Mouse (Mus musculus): ENCODE measurements around the gene Mettl17. TPM values are rescaled to one million over a fixed set of nuclear protein-coding genes. Genes with fewer than 3 reads are reported as not detected.
"Not testable (repeated sequence)": the region's sequence is repeated elsewhere in the genome, so short reads cannot be mapped to it uniquely, and the experiment has no call there.

Gene Mettl17
- polyA plus RNA-seq, 1 experiment from 2014 or later: 45.1 TPM

DNA sequence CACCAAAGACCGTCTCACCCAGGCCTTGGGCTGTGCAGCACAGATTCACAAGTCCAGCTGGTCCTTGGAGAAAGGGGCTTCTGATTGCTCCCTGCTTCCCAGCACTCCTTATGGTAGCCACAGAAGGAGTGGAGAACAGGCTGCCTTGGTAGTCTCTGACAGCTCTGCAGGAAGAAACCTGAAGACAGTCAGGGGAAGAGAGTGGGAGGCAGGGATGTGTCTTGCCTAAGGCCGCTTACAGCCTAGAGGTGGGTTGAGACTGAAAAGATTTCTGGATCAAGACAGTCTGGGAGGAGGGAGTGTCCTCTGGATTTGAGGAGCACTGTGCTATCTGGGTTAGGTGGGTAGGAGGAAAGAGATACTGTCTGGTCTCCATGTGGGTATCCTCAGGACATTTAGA, 38.3 kb downstream of the Mettl17 start:
- peaks cover 32% of the 10 kb centered on the region for H3K4me1 ChIP-seq
- no peaks in the 10 kb centered on the region for H3K27me3 ChIP-seq (ENCODE audit: insufficient read depth, poor library complexity, severe bottlenecking)
- no peaks in the 10 kb centered on the region for H3K36me3 ChIP-seq
- no peak for DNase-seq (ENCODE audit: low spot score)
- H3K9me3 ChIP-seq: no peaks in the 10 kb centered on the region
- no peak overlapping the region for H3K4me3 ChIP-seq
- WGBS: 82% methylated on average over 2 of the region's 2 CpGs
- H3K27ac ChIP-seq: no peak overlapping the region

DNA sequence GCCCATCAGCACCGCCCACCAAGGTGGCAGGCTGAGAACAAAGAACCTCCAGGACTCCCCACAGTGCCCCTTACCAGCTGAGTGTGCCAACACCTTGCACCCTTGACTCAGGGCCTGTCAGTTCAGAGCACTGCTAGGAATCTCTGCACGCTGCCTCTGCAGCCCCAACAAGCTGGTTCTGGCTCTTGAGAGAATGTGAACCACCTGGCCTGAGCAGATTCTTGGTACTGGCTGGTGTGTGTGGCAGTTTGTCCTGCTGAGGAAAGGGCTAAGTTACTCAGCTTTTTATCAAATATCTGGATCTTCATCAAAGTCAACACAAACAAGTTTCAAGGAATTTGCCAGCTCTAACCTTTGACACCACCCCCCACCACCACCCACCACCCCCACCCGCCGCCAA, 38.9 kb downstream of the Mettl17 start:
- DNase-seq (ENCODE audit: low spot score): no peak
- Histone ChIP-seq H3K4me3 (no peak overlapping the region), H3K27me3 (ENCODE audit: insufficient read depth, poor library complexity, severe bottlenecking) (no peaks in the 10 kb centered on the region), H3K27ac (0 out of 2 replicates have a peak overlapping the region, but pooled peaks have one; percentile 23), H3K9me3 (no peaks in the 10 kb centered on the region), H3K36me3 (no peaks in the 10 kb centered on the region), H3K4me1 (peaks cover 32% of the 10 kb centered on the region)
- WGBS: 63% methylated on average over 4 of the region's 4 CpGs

DNA sequence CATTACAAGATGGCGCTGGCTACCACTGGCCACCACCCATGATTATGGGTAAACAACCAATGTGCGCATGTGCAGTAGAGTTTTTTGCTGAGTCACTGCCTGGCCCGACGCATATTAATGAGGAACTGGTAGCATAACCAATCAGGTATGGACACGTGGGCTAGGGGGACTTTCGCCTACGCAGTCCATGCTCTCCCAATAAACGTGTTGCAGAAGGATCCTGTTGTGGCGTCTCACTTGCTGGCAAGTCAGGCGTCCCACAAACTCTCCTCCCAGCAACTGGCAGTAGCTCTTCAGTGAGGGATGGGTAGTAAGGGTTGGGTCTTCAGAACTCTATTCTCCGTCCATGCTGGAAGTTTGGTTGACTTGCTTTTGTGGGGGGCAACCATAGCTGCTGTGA, 42.3 kb downstream of the Mettl17 start:
- not testable (repeated sequence) for H3K27me3 ChIP-seq (ENCODE audit: insufficient read depth, poor library complexity, severe bottlenecking)

DNA sequence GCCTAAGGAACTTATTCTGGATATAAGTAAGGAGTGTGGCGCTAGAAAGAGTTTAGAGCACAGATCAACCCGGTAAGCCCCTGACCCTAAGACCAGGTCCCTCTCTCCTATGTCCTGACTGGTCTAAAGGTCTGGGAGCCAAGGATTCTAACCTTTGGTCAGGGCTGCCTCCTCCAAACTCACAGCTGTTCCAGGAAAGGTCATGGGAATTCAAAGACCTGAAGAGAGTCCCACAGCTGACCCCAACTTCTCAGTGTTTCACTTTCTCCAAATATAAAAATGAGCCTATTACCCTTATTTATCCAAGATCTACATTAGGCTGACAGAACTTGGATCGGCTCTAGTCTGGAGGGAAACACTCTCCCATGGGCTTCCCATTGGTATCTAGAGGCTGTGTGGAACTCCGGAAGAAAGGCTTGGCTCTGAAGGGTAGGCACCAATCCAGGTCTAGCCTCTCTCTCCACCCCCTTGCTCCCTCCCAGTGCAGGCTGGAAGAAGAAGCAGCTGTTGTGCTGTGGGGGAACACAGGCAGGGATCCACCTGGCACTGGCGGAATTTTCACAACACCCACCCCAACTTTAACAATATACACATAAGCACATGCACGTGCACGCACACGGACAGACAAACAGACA, 44.8 kb downstream of the Mettl17 start:
- no peak for DNase-seq (ENCODE audit: low spot score)
- Histone ChIP-seq H3K27ac (no peak overlapping the region), H3K36me3 (no peaks in the 10 kb centered on the region), H3K4me1 (no peaks in the 10 kb centered on the region), H3K27me3 (ENCODE audit: insufficient read depth, poor library complexity, severe bottlenecking) (no peaks in the 10 kb centered on the region), H3K9me3 (no peaks in the 10 kb centered on the region), H3K4me3 (no peak overlapping the region)
- 72% methylated on average over 8 of the region's 8 CpGs for WGBS

More for the DNA sequence above, 42.3 kb downstream of the Mettl17 start:
- not testable (repeated sequence) for H3K36me3 ChIP-seq; H3K27ac ChIP-seq; H3K9me3 ChIP-seq; DNase-seq (ENCODE audit: low spot score); H3K4me3 ChIP-seq
- peaks cover 24% of the 10 kb centered on the region for H3K4me1 ChIP-seq
- WGBS: 90% methylated on average over 11 of the region's 11 CpGs

DNA sequence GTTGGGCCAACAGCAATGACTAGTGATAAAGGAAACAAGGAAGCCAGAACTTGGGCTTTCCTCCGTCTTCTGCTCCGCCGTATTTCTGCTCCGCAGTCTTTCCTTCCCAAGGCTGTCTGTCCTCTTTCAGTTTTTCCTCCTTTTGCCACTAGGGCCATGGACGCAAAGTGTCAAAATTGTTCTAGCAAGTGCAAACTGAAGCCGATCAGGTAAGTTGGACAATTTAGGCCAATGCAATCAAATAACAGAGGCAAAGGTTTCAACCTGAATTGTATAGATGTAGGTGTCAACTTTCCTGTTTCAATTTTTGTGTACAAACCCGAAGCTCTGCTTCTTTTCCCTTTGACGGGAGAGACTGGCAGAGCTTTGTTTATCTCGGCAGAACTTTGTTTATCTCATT, 45.3 kb downstream of the Mettl17 start:
- Histone ChIP-seq H3K4me3 (no peak overlapping the region), H3K36me3 (no peaks in the 10 kb centered on the region), H3K9me3 (no peaks in the 10 kb centered on the region), H3K27ac (no peak overlapping the region), H3K4me1 (no peaks in the 10 kb centered on the region), H3K27me3 (ENCODE audit: insufficient read depth, poor library complexity, severe bottlenecking) (no peaks in the 10 kb centered on the region)
- WGBS: 57% methylated on average over 9 of the region's 9 CpGs
- DNase-seq (ENCODE audit: low spot score): no peak

DNA sequence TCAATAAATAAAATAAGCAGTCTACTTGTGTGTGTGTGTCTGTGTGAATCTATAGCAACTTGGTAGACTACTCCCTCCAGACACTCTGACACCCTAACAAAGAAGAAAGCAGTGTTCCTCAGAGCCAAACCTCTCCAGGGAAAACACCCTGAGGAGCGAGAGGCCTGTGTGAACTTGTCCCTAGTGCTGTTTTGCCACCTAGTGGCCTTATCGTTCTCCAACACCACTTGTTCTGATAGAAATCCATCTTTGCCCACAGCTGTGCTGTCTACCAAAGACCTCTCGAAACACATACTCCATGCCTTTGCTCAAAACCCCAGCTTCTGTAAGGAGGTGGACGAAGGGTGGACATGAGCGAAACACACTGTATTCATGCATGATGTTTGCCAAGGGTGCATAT, 46.2 kb downstream of the Mettl17 start:
- no peaks in the 10 kb centered on the region for H3K27me3 ChIP-seq (ENCODE audit: insufficient read depth, poor library complexity, severe bottlenecking)
- 32% methylated on average over 5 of the region's 5 CpGs for WGBS
- no peak overlapping the region for H3K4me3 ChIP-seq
- DNase-seq (ENCODE audit: low spot score): peak; percentile 85
- H3K9me3 ChIP-seq: no peaks in the 10 kb centered on the region
- H3K36me3 ChIP-seq: no peaks in the 10 kb centered on the region
- H3K27ac ChIP-seq: peak overlapping the region; percentile 17; the same call in 1 of the 2 replicates
- H3K4me1 ChIP-seq: no peaks in the 10 kb centered on the region

DNA sequence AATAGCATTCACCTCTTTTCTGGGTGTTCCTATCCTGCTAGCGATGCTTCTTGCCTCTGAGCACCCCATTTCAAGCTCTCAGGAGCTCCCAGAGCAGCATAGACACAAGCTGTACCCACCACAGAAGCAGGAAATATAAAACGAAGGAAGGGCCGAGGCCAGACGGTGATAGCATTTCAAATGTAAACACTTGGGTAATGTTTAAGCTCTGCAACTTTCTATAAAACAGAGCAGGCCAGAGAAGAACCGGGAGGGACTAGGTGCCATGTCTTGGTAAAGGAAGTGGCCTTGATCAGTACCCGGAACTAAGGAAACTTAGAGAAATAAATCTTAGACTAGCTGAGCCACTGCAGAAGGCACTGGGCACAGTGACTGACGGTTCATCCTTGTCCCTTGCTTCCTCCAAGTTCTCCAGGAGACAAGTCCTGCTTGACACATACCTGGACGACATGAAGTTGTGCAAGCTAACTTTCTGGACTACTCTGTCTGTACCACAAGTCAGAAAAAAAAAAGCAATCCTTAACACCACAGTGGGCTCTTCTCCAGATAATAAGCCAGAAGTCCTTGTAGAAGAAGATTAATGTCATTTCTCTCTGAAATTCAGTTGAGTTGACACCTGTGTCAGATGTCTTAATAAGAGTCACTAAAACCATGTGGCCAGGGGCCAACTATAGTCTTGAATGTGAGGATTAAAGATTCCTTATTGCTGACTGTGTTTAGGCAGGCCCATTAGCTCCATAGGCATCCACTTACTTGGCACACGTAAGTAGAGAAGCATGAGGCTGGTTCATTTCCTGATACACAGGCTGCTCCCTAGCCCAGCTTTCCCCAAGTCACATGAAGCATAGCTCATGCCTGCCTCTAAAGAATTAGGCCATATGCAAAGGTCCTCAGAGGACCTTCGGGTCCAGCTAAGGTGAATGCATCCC, 47.7 kb downstream of the Mettl17 start:
- 68% methylated on average over 10 of the region's 10 CpGs for WGBS
- no peak for DNase-seq (ENCODE audit: low spot score)
- Histone ChIP-seq H3K4me1 (no peaks in the 10 kb centered on the region), H3K4me3 (no peak overlapping the region), H3K36me3 (no peaks in the 10 kb centered on the region), H3K27ac (no peak overlapping the region), H3K27me3 (ENCODE audit: insufficient read depth, poor library complexity, severe bottlenecking) (no peaks in the 10 kb centered on the region), H3K9me3 (no peaks in the 10 kb centered on the region)

DNA sequence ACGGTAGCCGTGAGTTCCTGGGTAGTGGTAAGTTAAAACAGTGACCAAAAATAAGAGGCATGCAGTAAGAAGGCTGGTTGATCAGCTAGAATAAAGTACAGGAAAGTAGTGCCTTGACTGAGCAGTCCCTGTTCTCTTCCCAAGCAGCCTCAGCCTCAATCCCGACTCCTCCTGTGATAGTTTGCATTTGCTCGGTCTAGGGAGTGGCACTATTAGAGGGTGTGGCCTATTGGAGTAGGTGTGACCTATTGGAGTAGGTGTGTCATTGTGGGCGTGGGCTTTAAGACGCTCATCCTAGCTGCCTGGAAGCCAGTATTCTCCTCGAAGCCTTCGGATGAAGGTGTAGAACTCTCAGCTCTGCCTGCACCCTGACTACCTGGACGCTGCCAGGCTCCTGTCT, 54.4 kb downstream of the Mettl17 start:
- no peak overlapping the region for H3K27ac ChIP-seq
- no peaks in the 10 kb centered on the region for H3K27me3 ChIP-seq (ENCODE audit: insufficient read depth, poor library complexity, severe bottlenecking)
- DNase-seq (ENCODE audit: low spot score): no peak
- H3K4me1 ChIP-seq: peaks cover 13% of the 10 kb centered on the region
- no peaks in the 10 kb centered on the region for H3K36me3 ChIP-seq
- no peak overlapping the region for H3K4me3 ChIP-seq
- 84% methylated on average over 9 of the region's 9 CpGs for whole genome bisulfite sequencing
- H3K9me3 ChIP-seq: no peaks in the 10 kb centered on the region; the same call in 1 of the 2 replicates

DNA sequence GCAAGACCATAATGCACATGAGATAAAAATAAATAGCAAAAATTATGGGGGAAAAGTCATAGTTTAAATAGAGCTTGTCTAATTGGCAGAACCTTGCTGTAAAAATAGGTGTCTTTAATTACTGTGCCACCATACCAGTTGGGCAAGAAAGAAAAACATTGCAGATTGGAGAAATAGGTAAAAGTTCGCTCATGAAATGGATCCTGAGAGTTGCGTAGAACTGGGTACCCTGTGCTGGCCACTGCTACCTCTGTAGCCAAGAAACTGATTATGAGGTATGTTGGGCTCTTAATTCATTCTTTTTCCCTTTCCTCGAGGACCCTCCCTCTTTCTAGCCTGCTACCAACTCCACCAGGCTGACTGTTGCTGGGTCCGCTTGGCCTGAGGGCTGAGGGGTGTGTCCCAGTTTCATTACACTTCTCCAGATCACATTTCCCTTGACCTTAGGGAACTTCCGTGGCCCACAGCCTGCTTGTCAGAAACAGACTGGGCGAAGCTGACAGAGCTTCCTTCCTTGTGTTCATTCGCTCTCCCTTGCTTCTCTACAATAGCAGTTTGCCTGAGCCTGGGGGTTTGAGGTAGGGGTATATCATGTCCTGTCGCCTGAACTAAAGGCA, 56.4 kb downstream of the Mettl17 start:
- H3K27ac ChIP-seq: 0 out of 2 replicates have a peak overlapping the region, but pooled peaks have one; percentile 10
- no peak overlapping the region for H3K4me3 ChIP-seq
- peaks cover 13% of the 10 kb centered on the region for H3K4me1 ChIP-seq
- H3K9me3 ChIP-seq: no peaks in the 10 kb centered on the region; the same call in 1 of the 2 replicates
- no peaks in the 10 kb centered on the region for H3K27me3 ChIP-seq (ENCODE audit: insufficient read depth, poor library complexity, severe bottlenecking)
- no peaks in the 10 kb centered on the region for H3K36me3 ChIP-seq
- 39% methylated on average over 8 of the region's 8 CpGs for WGBS
- DNase-seq (ENCODE audit: low spot score): no peak

DNA sequence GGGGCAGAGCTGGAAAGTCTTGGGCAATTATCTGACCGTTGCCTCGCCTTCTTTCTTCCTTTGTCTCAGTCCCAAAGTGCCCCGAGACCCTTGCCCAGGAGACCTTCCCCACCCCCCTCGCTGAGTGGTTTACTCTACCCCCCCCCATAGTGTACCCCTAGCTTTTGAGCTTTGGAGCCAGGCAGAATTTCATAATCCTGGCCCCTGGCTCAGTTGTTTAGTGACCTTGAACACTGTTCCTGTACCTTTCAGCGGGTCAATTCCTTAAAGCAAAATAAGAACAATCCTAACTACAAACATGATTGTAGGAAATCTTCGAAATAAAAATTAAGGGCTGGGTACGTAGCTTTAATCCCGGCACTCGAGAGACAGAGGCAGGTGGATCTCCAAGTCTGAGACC, 56.9 kb downstream of the Mettl17 start:
- H3K9me3 ChIP-seq: no peaks in the 10 kb centered on the region; the same call in 1 of the 2 replicates
- H3K27me3 ChIP-seq (ENCODE audit: insufficient read depth, poor library complexity, severe bottlenecking): no peaks in the 10 kb centered on the region
- H3K4me3 ChIP-seq: no peak overlapping the region
- 67% methylated on average over 9 of the region's 9 CpGs for WGBS
- DNase-seq (ENCODE audit: low spot score): no peak
- no peaks in the 10 kb centered on the region for H3K36me3 ChIP-seq
- peaks cover 13% of the 10 kb centered on the region for H3K4me1 ChIP-seq
- 0 out of 2 replicates have a peak overlapping the region, but pooled peaks have one; percentile 10 for H3K27ac ChIP-seq

DNA sequence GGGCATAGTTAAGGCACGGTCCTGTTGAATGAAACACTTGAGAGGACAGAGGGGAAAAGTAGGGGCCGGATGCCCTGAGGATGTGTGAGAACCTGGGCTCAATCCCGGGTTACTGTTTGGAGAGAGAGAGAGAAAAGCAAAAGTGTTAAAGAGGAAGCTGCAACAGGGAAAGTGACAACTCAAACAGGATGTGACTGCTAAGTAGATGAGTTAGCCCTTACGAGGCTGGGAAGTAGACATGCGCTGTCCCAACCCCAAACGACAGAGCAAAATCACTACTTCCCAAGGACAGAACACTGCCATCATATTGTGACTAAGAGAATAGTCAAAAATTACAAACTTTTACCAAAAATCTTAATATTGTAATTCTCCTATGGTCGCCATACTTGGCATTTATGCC, 57.6 kb downstream of the Mettl17 start:
- Histone ChIP-seq H3K36me3 (no peaks in the 10 kb centered on the region), H3K4me1 (peaks cover 13% of the 10 kb centered on the region), H3K27ac (no peak overlapping the region), H3K9me3 (no peaks in the 10 kb centered on the region; the same call in 1 of the 2 replicates), H3K27me3 (ENCODE audit: insufficient read depth, poor library complexity, severe bottlenecking) (no peaks in the 10 kb centered on the region), H3K4me3 (no peak overlapping the region)
- 48% methylated on average over 7 of the region's 7 CpGs for WGBS
- DNase-seq (ENCODE audit: low spot score): no peak
